Mouse (Mus musculus): ENCODE data around the gene Slc25a10.
"Not testable (repeated sequence)": the region's sequence is repeated elsewhere in the genome, so short reads cannot be mapped to it uniquely, and the experiment has no call there.

Gene Slc25a10

GRCm38 (mm10) chr11:120509940-120510339, 18.3 kb downstream of the Slc25a10 start:
- no peak for DNase-seq (ENCODE audit: low read depth in 1 of 2, low spot score in 2 of 2)

GRCm38 (mm10) chr11:120510375-120511030, 18.9 kb downstream of the Slc25a10 start:
- no peak for DNase-seq (ENCODE audit: low read depth in 1 of 2, low spot score in 2 of 2)

GRCm38 (mm10) chr11:120512790-120513453, 21.3 kb downstream of the Slc25a10 start:
- no peak for DNase-seq (ENCODE audit: low read depth in 1 of 2, low spot score in 2 of 2)

- DNase-seq (ENCODE audit: low read depth in 1 of 2, low spot score in 2 of 2): not testable (repeated sequence)
These were observed 22.6 kb downstream of the Slc25a10 start for GRCm38 (mm10) chr11:120514262-120514661.

- peak; percentile 66 to 84 for DNase-seq (ENCODE audit: low read depth in 1 of 2, low spot score in 2 of 2)
These were observed 24.0 kb downstream of the Slc25a10 start for GRCm38 (mm10) chr11:120515611-120516010.

- no peak for DNase-seq (ENCODE audit: low read depth in 1 of 2, low spot score in 2 of 2)
These were observed 25.5 kb downstream of the Slc25a10 start for GRCm38 (mm10) chr11:120517147-120517546.

- peak; percentile 61 to 63 for DNase-seq (ENCODE audit: low read depth in 1 of 2, low spot score in 2 of 2)
These were observed 26.4 kb downstream of the Slc25a10 start for GRCm38 (mm10) chr11:120518027-120518426.

GRCm38 (mm10) chr11:120518558-120518957, 26.9 kb downstream of the Slc25a10 start:
- DNase-seq (ENCODE audit: low read depth in 1 of 2, low spot score in 2 of 2): no peak

- peak; percentile 65 to 67 for DNase-seq (ENCODE audit: low read depth in 1 of 2, low spot score in 2 of 2)
These were observed 28.1 kb downstream of the Slc25a10 start for GRCm38 (mm10) chr11:120519738-120520137.

- no peak for DNase-seq (ENCODE audit: low read depth in 1 of 2, low spot score in 2 of 2)
These were observed 28.9 kb downstream of the Slc25a10 start for GRCm38 (mm10) chr11:120520498-120520897.

- no peak for DNase-seq (ENCODE audit: low read depth in 1 of 2, low spot score in 2 of 2)
These were observed 29.4 kb downstream of the Slc25a10 start for GRCm38 (mm10) chr11:120520967-120521540.

- DNase-seq (ENCODE audit: low read depth in 1 of 2, low spot score in 2 of 2): no peak
These were observed 30.9 kb downstream of the Slc25a10 start for GRCm38 (mm10) chr11:120522581-120522980.

- no peak for DNase-seq (ENCODE audit: low read depth in 1 of 2, low spot score in 2 of 2)
These were observed 34.3 kb downstream of the Slc25a10 start for GRCm38 (mm10) chr11:120525959-120526358.

GRCm38 (mm10) chr11:120527690-120528354, 36.2 kb downstream of the Slc25a10 start:
- DNase-seq (ENCODE audit: low read depth in 1 of 2, low spot score in 2 of 2): no peak

GRCm38 (mm10) chr11:120528903-120529302, 37.3 kb downstream of the Slc25a10 start:
- DNase-seq (ENCODE audit: low read depth in 1 of 2, low spot score in 2 of 2): no peak

- no peak for DNase-seq (ENCODE audit: low read depth in 1 of 2, low spot score in 2 of 2)
These were observed 38.7 kb downstream of the Slc25a10 start, which contains the start of gene Gcgr for GRCm38 (mm10) chr11:120530085-120530964. Gene Gcgr, plus strand, starts transcription at chr11:120530699.

GRCm38 (mm10) chr11:120531646-120532045, 40.0 kb downstream of the Slc25a10 start:
- DNase-seq (ENCODE audit: low read depth in 1 of 2, low spot score in 2 of 2): no peak

GRCm38 (mm10) chr11:120534093-120534492, 42.5 kb downstream of the Slc25a10 start:
- DNase-seq (ENCODE audit: low read depth in 1 of 2, low spot score in 2 of 2): no peak

GRCm38 (mm10) chr11:120535145-120535544, 43.5 kb downstream of the Slc25a10 start:
- no peak for DNase-seq (ENCODE audit: low read depth in 1 of 2, low spot score in 2 of 2)

- no peak for DNase-seq (ENCODE audit: low read depth in 1 of 2, low spot score in 2 of 2)
These were observed 44.2 kb downstream of the Slc25a10 start for GRCm38 (mm10) chr11:120535804-120536203.

GRCm38 (mm10) chr11:120538485-120538884, 46.8 kb downstream of the Slc25a10 start:
- DNase-seq (ENCODE audit: low read depth in 1 of 2, low spot score in 2 of 2): no peak

Data from monocyte, adult 2 months (primary cell).